Mouse (Mus musculus) frontal cortex, postnatal 36 days (tissue): Measurements from ENCODE around the gene Smarca1.

Experiments
- DNase-seq, 2 experiments: peaks; one replicate each; pipeline ENCODE4 v3.0.0; 2022; ENCODE audit warnings: low spot score in 2 of 2

The Smarca1 gene

DNA sequence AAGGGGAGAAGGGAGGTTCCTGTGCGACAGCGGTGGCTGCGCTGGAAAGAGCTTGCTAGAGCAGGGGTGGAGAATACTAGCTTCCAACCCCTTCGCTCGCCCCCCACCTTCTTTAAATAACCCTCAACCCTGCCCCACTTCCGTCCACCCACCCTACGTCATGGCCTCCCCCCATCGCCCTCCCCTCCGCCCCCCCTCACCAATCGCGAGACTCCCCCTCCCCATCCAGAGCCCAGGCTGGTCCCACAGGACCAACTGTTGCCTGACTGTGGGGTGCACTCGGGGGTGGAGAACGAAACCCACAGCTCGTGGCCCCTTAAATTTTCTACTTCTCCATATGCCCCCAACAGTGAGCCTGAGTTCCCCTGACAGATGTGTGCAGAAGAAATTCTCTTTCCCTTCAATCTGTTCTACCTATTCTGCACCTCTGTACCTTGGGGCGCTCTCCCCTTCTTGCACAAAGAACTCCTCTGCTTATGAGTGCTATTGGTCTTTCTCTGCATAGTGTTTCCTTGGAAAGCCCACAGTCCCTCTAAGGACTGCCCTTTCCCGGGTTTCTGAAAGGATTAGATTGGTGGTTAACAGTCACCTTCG, at the start of gene Smarca1:
Gene Smarca1, minus strand, starts transcription at position 544 of the 594 bp plus-strand sequence.
- DNase-seq, result no peak

DNA sequence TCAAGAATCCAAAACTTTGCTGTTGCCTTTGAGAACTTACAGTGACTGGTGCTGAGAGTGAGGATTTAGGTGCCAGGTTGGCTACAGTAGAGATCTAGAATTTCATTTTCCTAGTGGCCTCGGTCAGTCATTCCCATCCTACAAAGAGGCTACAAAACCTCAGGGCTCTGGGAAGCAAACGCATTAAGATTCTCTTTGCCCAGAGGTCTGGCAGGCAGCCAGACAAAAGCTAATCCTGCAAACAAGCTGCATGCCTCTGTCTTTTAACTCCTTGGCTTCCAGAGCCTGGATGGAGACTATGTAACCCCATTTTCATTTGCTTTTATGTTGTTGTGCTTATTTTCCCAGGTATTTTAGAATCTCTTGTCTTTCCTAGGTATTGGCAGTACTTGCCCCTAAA, 45.0 kb upstream of the Smarca1 start:
- DNase-seq, result no peak

DNA sequence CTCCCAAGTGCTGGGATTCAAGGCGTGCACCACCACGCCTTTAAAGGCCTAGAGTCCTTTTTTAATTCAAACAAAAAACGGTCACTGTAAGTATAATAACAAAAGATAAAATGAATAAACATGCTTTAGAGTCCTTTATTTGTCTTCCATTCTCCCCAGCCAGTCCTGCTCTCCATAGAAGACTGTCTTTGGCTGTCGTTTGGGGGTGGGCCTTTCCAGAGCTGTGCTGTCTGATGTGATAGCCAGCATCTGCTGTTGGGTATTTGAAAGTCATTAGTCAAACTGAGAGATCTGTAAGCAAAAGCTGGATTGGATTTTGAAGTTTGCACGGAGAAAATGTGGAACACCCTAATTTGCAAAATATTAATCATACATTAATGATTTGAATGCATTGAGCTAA, 44.1 kb upstream of the Smarca1 start:
- DNase-seq, result no peak

DNA sequence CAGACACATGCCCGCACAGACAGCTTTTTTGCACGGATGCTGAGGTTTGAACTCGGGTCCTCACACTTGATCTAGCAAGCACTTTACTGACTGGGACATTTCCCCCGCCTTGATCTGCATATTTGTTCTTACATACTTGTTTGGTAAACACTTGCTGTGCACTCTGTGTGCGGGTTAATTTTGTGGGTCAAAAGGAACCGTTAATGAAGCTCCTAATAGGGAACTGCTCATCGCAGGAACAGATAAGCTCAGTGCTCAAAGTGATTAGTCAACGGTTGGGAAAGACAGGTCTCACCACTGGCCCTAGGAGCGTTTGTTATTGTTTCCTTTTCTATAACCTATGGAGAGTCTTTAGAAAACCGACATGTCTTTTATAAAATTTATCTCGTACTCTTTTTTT, 41.6 kb upstream of the Smarca1 start:
- DNase-seq, result no peak

DNA sequence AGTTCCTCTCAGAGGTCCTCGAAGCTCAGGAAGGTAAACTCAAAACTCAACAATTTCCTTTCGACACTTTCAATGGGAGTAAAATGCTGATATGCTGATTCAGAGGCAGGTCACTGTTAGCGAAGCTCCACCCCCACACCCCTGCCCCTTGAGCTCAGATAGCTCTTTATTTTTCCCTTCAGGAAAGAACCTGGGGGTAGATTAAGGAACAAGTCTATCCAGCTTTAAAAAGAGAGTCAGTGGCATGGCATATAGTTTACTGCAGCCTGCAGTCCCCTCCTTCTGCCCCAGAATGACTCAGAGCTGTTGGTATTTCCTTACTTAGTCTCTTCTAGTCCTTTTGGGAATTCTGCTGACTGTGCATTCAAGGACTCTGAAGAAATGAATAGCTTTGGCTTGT, 37.7 kb upstream of the Smarca1 start:
- DNase-seq, result no peak

DNA sequence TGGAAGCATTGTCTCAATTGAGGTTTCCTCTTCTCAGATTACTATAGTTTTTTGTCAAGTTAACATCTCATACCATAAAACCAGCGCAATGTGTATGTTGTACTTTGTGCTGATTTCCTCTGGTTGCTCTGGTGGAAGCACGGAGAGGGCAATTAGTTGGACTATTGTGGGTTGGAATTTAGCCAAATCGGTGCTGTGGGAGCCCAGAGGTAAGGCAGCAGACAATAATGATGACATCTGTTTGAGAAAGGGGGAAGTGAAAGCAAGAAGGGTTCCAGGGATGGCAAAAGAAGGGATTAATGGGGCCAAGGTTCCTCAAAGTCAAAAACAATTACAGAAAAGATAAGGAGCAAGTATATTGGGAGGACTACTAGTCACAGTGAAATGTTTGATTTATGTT, 35.2 kb upstream of the Smarca1 start:
- no peak for DNase-seq

DNA sequence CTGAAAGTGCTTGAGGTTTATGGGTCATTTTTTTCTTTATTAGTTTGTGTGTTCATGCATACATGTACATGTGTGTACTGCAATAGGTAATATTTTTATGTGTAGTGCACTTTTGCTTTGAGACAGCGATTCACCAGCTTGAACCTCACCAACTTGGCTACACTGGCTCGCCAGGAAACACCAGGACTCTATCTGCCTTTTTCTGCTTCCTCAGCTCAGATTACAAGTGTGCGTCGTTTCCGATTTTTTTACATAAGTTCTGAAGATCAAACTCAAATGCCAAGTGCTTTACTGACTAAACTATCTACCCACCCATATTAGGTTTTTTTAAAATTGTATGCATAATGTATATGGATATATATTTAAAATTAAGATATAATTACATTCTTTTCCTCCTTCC, 27.8 kb upstream of the Smarca1 start:
- no peak for DNase-seq

DNA sequence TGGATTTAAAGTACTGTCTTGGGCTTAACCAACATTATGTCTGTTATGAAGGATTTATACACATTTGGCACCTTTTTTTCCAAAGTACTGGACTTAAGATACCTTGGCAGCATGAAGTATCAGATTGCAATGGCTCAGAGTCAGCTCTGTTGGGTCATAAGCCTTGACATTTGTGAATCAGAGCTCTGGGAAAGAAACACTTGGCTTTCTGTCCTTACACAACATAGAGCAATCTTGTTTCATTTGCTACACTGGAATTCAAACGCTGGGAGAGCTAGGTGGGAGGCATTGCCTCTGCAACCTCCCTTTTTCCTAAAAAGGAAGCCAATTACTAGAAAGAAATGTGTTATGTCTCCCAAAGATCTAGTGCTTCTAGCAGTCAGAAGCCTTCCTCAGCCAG, 24.1 kb upstream of the Smarca1 start:
- DNase-seq, result no peak

DNA sequence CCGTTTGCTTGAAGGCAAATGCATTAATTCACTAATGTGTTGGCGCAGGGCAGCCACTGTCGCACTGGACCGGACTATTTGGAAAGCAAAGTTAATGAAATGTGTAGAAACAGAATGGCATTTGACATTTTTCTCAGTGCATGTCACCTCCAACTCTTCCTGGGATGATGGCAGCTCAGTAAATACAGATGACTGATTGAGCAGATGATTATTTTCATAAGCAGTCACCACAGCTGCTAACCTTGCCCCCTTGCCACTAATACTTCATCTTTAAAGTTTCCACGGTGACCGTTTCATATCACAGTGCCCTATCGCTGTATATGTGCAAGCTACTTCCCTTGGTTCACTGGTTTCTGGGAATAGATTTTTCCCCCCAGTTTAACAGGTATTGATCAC, 20.8 kb upstream of the Smarca1 start:
- no peak for DNase-seq

DNA sequence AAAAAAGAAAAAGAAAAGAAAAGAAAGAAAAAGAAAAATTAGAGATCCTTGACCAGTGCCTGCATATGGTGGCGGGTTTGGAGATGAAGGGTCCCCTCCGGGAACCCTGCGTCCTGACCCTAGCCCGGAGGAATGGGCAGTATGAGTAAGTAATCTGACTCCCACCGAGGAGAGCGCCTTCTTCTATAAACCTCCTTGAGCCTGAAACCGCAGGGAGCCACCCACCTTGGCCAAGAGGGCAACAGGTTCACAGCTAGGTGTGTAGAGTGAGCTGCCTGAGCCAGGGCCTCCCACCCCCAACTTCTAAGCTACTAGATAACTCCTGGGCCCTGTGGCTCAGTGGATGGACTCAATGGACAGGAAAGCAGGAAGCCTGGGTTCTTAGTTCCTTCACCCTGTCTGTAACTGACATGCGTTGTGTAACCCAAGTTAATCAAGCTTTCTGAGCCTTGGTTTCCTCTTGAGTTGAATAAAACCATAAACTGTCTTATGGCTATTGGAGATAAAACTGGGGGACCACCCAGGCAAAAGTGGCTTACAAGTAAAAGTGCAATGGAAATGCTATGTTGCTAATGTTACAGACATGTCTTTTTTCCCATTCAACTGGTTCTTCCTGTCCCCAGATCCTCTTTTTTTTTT, 20.2 kb upstream of the Smarca1 start:
- DNase-seq, result no peak

DNA sequence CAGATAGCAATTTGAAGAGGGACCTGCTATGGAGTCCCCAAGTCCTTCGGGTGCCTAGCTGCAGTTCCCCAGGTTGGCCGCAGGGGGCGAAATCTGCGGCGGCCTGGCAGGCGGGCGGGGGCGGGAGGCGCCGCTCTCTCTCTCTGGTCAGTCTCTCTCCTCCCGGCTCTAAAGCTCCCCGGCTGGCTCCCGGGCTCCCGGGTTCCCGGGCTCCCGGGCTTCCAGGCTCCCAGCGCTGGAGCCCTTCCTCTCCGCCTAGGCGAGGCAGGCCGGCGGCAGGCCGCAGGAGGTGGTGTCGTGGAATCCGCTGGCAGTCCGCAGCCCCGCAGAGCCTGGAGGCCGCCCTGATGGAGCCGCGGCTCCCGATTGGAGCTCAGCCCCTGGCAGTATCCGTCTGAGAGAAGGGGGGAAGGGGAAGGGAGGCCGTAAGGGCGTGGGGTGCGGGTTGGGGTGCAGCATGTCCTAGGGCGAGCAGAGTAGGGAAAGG, 19.6 kb upstream of the Smarca1 start, which contains the start of gene Ocrl:
Gene Ocrl, plus strand, starts transcription at position 82 of the 487 bp plus-strand sequence.
- DNase-seq, result peak; percentile 63 to 66

DNA sequence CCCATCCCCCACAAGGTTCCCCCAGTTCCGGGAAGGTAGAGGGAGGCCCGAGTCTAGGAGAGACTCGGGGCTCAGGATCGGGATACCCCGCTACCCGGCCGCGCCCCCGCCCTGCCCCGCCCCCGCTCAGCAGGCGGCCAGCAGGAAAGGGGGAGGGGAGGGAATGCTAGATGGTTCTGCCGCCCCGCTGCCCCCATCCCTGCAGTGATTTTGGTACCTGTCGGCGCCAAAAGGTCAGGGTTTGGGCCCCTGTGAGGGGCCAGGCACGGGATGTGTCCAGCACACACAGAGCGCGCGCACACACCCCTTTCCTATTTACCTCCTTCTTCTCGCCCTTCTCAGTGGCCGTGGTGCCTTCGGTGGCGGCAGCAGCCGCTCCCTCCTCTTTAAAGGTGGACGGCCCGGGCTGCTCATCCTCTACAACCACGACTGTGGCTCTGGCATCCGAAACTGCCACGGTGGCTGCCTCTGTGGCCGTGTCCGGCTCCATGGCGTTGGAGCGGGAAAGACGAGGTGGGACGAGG, 805 bp downstream of the Smarca1 start:
- peak in 1 of 2 experiments; percentile 23 for DNase-seq

DNA sequence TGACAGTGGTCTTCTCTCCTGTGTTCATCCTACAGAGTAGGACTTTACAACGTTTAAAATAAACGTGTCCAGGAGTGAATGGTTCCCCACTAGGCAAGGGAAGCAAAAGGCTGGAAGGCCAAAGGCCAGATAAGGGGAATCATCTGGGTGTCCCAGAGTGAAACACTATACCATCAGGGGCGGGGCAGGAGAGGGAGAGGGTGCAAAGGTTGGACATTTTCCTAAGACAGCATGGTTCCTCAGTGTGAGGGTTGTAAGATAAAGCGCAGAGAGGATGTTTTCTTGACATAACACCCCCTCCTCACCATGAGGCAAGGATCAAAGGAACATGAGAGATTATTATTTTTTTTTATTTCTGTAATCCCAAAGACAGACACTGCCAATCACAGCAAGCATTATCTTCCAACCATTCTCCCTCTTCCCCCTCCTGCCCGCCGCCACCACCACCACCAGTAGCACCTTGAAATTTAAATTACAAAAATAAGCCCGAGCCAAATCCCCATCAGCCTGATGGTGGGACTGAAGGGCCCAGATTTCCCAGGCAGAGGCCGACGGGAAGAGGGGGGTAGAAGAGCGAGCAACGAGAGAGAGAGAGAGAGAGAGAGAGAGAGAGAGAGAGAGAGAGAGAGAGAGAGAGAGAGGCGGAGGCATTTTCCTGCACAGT, 1.4 kb downstream of the Smarca1 start:
- DNase-seq, result peak in 1 of 2 experiments; percentile 20

DNA sequence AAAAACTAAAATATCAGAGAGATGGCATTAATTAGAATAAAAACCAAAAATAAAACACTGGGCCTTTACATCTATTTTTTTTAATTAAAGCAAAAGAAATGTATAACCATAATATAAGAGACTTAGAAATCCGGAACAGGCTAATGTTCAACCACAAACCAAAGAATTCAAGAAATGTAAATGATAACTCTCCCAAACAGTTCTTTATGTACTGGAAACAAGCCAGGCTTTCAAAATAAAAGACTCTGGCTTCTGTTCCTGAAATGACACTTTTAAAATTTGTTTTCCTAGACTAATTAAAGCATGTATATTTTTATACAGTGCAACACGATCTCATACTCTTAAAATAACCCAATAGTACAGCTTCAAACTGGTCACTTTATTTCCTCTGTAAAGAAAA, 5.4 kb downstream of the Smarca1 start:
- DNase-seq, result no peak

DNA sequence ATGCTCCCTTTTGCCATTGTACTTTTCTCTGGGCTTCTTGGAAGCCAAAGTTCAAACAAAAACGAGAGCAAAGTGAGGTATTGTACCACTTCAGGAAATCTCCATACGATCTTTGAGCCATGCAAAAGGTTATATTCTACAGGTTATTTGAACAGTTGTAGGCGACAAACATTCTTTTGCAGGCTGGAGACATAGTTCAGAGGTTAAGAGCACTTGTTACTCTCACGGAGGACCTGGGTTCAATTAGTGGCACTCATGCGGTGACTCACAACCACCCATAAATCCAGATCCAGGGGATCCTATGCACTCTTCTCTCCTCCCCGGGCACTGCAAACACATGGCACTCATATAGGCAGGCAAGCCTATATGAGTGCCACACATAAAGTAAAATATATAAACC, 10.0 kb downstream of the Smarca1 start:
- DNase-seq, result no peak

DNA sequence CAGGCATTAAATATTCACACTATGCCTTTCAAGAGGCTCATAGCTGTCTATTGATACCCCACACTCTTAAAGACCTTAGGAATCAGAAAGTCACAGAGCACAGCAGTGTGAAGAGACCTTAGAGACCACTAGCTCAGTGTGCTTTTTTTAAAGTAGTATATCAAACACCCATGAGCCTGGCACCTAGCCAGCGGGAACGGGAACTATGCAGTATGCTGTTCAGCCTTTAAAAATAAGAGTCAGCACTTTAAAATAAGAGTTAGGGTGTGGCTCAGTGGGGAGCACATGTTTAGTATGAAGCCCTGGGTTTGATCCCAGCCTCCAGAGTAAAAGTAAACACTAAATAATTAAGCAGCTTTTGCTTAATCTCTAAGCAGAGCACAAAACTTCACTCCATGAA, 12.7 kb downstream of the Smarca1 start:
- peak; percentile 3 to 11 for DNase-seq

DNA sequence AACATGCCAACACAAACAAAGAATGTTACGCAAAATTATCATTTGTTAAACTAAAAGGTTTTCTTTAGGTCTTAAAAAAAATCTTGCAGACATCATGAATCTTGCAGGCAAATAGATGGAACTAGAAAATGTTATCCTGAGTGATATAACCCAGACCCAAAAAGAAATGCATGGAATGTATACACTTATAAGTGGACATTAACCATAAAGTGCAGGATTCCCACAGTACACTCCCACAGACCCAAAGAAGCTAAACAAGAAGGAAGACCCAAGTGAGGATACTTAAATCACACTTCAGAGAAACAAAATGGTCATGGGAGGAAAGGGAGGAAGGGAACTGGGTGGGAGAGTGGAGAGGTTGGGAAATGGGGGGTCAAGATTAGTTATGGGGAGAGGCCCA, 34.2 kb downstream of the Smarca1 start:
- DNase-seq, result no peak

DNA sequence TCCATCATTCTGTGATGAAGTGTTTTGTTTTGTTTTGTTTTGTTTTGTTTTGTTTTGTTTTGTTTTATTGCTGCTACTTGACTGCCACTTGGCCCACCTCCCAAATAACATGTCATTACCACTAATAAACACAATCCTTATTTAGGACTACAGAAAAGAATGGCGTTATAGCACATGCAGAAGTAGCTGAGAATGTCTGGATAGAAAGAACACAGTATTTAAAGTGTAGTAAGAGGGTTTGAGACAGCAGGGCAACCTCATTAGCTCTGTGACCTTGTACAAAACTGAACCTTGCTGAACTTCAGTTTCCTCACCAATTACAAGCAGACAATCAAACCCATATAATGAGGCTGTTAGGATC, 57.0 kb downstream of the Smarca1 start:
- DNase-seq, result no peak

DNA sequence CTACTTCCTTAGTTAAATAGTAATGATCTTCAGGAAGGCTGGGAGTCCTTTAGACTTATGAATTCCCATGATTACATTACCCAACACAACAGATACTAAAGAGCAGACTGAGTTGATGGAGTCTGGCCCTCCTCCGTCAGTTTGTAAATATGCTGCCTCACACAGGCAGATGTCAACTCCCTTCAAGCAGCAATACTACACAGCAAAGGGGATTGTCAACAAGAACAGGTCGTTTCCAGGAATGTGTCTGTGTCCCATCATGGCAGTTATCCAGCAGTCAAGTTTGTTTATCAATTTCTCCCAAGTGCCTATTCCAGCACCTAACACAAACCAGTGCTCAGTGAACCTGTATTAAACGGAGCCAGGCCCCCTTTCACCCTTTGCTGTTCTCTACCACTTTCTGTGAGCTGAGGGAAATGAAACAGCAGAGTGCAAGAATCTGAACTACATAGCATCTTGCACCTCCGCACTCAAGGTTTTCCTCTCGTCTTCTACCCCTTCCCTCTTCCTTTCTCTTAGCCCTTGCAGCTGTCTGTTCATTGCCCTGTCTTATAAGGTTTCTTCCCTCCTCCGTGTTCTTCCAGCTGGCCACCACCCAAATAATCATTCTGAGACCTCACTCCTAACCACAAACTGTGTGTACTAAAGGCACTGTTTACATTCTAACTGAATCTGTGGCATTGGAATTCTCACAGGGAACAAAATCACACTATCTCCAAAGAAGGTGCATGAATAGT, 57.5 kb downstream of the Smarca1 start:
- no peak for DNase-seq

DNA sequence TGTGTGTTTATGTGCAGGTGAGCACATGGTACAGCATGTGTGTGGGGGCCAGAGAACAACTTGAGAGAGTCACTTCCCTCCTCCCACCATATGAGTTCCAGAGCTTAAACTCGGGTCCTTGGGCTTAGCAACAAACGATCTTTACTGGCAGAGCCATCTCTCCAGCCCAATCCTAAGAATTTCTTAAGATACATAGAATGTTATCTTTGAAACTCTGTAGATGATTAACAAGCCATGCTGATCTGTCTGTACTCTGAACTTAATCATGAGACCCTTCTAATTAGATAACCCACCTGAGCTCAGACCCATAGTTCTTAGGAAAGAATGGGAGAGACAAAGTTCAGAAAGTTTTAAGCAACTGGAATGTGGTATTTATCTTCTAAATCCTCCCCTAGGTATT, 59.3 kb downstream of the Smarca1 start:
- DNase-seq, result no peak

DNA sequence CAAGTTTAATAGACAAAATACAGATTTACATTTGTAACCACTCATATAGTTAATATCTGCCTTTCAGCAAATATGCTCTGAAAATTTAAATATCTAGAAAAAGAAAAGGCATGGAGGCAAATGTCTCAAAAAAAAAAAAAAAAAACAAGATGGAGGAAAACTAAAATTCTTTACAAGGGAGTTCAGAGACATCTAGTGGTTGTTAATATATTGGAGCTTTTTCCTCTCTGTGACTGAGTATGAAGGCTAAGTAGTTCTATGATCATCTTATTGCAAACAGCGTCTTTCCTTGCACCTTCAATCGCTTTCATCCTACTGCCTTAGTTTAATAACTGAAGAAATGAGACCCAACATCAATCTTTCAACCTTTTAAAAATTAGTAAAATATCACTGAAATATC, 72.2 kb downstream of the Smarca1 start:
- no peak for DNase-seq

DNA sequence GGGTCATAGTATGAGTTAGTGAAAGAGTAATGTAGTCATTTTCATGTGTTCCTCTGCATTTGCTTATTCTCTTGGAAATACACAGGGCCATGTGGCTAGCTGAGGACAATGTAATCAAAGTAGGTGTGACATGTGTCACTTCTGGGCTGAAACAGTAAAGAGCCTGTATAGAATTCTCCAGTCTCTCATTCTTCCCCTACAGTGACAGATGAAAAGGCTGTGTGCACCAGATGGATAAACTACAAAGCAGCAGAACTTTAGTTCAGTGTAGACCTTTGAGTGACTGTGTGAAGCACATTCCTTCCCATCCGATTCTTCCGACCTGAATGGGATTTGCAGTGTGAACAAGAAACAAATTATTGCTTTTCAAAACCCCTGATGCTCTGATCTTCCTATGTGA, 84.1 kb downstream of the Smarca1 start:
- no peak for DNase-seq
